Mouse (Mus musculus) embryonic facial prominence, embryonic 12.5 days (tissue): ENCODE data around the gene Cfap52. TPM values are rescaled to one million over a fixed set of nuclear protein-coding genes. Genes with fewer than 3 reads are reported as not detected.

Source experiments
- ATAC-seq: fragments of 200-750 bp; cut with Nextera tagmentation; 2 replicates; pipeline ENCODE4 v1.8.0; 2017; ENCODE audit not compliant: insufficient number of reproducible peaks, insufficient read depth, low FRiP score, low TSS enrichment
- H3K27ac ChIP-seq: fragments of 300-500 bp; sonication (generic); 2 replicates; pipeline ENCODE4 v1.5.1; 2016; ENCODE audit warnings: mild to moderate bottlenecking
- H3K27me3 ChIP-seq: fragments of 300-500 bp; sonication (generic); 2 replicates; pipeline ENCODE4 v1.6.1; 2016; ENCODE audit warnings: mild to moderate bottlenecking, moderate library complexity
- H3K36me3 ChIP-seq: fragments of 300-500 bp; sonication (generic); 2 replicates; pipeline ENCODE4 v1.6.1; 2016; ENCODE audit warnings: mild to moderate bottlenecking
- H3K4me1 ChIP-seq: fragments of 300-500 bp; sonication (generic); 2 replicates; pipeline ENCODE4 v1.6.1; 2016
- H3K4me2 ChIP-seq: fragments of 300-500 bp; sonication (generic); replicated peaks from 2 replicates; pipeline ENCODE4 v1.6.1; 2016; ENCODE audit warnings: mild to moderate bottlenecking, moderate library complexity
- H3K4me3 ChIP-seq: fragments of 300-500 bp; sonication (generic); 2 replicates; pipeline ENCODE4 v1.5.1; 2016; ENCODE audit warnings: mild to moderate bottlenecking
- H3K9ac ChIP-seq: fragments of 300-500 bp; sonication (generic); 2 replicates; pipeline ENCODE4 v1.6.1; 2016; ENCODE audit warnings: mild to moderate bottlenecking, moderate library complexity
- H3K9me3 ChIP-seq: fragments of 300-500 bp; sonication (generic); 2 replicates; pipeline ENCODE4 v1.6.1; 2016; ENCODE audit warnings: mild to moderate bottlenecking, moderate library complexity
- WGBS: fragments of 180-500 bp; shearing (Covaris S2); methylation state at CpG from one replicate; pipeline ENCODE4 v1.1.7; 2016; 5-methylcytosine and 5-hydroxymethylcytosine counted together
- polyA plus RNA-seq: library from polyadenylated mRNA; unstranded; fragments of >200 nt; fragmentation: Nextera tagmentation; extraction: Ambion mirVana; gene quantifications from 2 replicates; pipeline ENCODE4 v1.2.1, GENCODE M21; 2016

Gene Cfap52
- polyA plus RNA-seq, 1 experiment from 2014 or later, result 0.61 TPM

- no peak for ATAC-seq
- 87% methylated on average over 5 of the region's 5 CpGs for WGBS
- Histone ChIP-seq H3K9ac (no peak overlapping the region), H3K9me3 (no peaks in the 10 kb centered on the region), H3K4me2 (no peak overlapping the region), H3K36me3 (0 out of 2 replicates have a peak, but pooled peaks cover 8% of the 10 kb centered on the region), H3K27me3 (no peaks in the 10 kb centered on the region), H3K4me1 (no peaks in the 10 kb centered on the region), H3K4me3 (no peak overlapping the region), H3K27ac (no peak overlapping the region)
Measured at GRCm38 (mm10) chr11:67973225-67973624, 7.8 kb upstream of the Cfap52 start.

GRCm38 (mm10) chr11:67972606-67973005 lies 7.2 kb upstream of the Cfap52 start:
- Histone ChIP-seq H3K36me3 (0 out of 2 replicates have a peak, but pooled peaks cover 8% of the 10 kb centered on the region), H3K4me2 (no peak overlapping the region), H3K4me3 (no peak overlapping the region), H3K27me3 (no peaks in the 10 kb centered on the region), H3K4me1 (0 out of 2 replicates have a peak, but pooled peaks cover under 1% of the 10 kb centered on the region), H3K9me3 (no peaks in the 10 kb centered on the region), H3K9ac (no peak overlapping the region), H3K27ac (no peak overlapping the region)
- 62% methylated on average over 1 of the region's 1 CpGs for WGBS
- no peak for ATAC-seq

GRCm38 (mm10) chr11:67967831-67968230 lies 2.4 kb upstream of the Cfap52 start:
- WGBS, result 71% methylated on average over 11 of the region's 11 CpGs
- Histone ChIP-seq H3K27ac (no peak overlapping the region), H3K27me3 (no peaks in the 10 kb centered on the region), H3K9ac (no peak overlapping the region), H3K36me3 (0 out of 2 replicates have a peak, but pooled peaks cover 5% of the 10 kb centered on the region), H3K4me3 (no peak overlapping the region), H3K4me2 (no peak overlapping the region; the same call in 1 of the 2 replicates), H3K4me1 (peaks cover 13% of the 10 kb centered on the region), H3K9me3 (no peaks in the 10 kb centered on the region)
- ATAC-seq, result no peak

GRCm38 (mm10) chr11:67965905-67966878 lies 741 bp upstream of the Cfap52 start, which contains the start of gene Stx8:
Gene Stx8, plus strand, starts transcription at chr11:67966193.
- H3K27ac ChIP-seq, result peak within 1 kb of the TSS; percentile 50; the same call in 1 of the 2 replicates
- under 1% methylated on average over 28 of the region's 28 CpGs for WGBS
- H3K4me3 ChIP-seq, result peak within 1 kb of the TSS; percentile 88
- H3K9me3 ChIP-seq, result no peaks in the 10 kb centered on the region
- peaks cover 13% of the 10 kb centered on the region for H3K4me1 ChIP-seq
- 0 out of 2 replicates have a peak, but pooled peaks cover 2% of the 10 kb centered on the region for H3K36me3 ChIP-seq
- peak within 1 kb of the TSS; percentile 76 for H3K4me2 ChIP-seq
- ATAC-seq, result no peak; the same call in 1 of the 2 replicates
- peak within 1 kb of the TSS; percentile 75 for H3K9ac ChIP-seq
- H3K27me3 ChIP-seq, result no peaks in the 10 kb centered on the region

GRCm38 (mm10) chr11:67964110-67964509 lies 1.3 kb downstream of the Cfap52 start:
- no peak overlapping the region for H3K4me3 ChIP-seq
- H3K4me2 ChIP-seq, result no peak overlapping the region
- H3K9ac ChIP-seq, result no peak overlapping the region
- WGBS, result 76% methylated on average over 6 of the region's 6 CpGs
- H3K27ac ChIP-seq, result no peak overlapping the region
- no peaks in the 10 kb centered on the region for H3K9me3 ChIP-seq
- no peaks in the 10 kb centered on the region for H3K27me3 ChIP-seq
- no peaks in the 10 kb centered on the region for H3K36me3 ChIP-seq
- peaks cover 13% of the 10 kb centered on the region for H3K4me1 ChIP-seq
- ATAC-seq, result no peak

GRCm38 (mm10) chr11:67954413-67954812 lies 11.0 kb downstream of the Cfap52 start:
- no peaks in the 10 kb centered on the region for H3K9me3 ChIP-seq
- no peaks in the 10 kb centered on the region for H3K27me3 ChIP-seq
- ATAC-seq, result no peak
- no peaks in the 10 kb centered on the region for H3K4me1 ChIP-seq
- no peaks in the 10 kb centered on the region for H3K36me3 ChIP-seq
- no peak overlapping the region for H3K9ac ChIP-seq
- H3K4me2 ChIP-seq, result no peak overlapping the region
- no peak overlapping the region for H3K27ac ChIP-seq
- 81% methylated on average over 6 of the region's 6 CpGs for WGBS
- H3K4me3 ChIP-seq, result no peak overlapping the region

- no peaks in the 10 kb centered on the region for H3K9me3 ChIP-seq
- H3K4me1 ChIP-seq, result no peaks in the 10 kb centered on the region
- no peak overlapping the region for H3K27ac ChIP-seq
- ATAC-seq, result no peak
- 81% methylated on average over 5 of the region's 5 CpGs for WGBS
- H3K27me3 ChIP-seq, result no peaks in the 10 kb centered on the region
- no peak overlapping the region for H3K4me2 ChIP-seq
- H3K9ac ChIP-seq, result no peak overlapping the region
- H3K36me3 ChIP-seq, result no peaks in the 10 kb centered on the region
- H3K4me3 ChIP-seq, result no peak overlapping the region
Measured at GRCm38 (mm10) chr11:67953604-67954003, 11.8 kb downstream of the Cfap52 start.

- H3K4me3 ChIP-seq, result no peak overlapping the region
- no peak overlapping the region for H3K9ac ChIP-seq
- no peaks in the 10 kb centered on the region for H3K36me3 ChIP-seq
- no peaks in the 10 kb centered on the region for H3K27me3 ChIP-seq
- no peak overlapping the region for H3K27ac ChIP-seq
- no peak for ATAC-seq
- H3K9me3 ChIP-seq, result no peaks in the 10 kb centered on the region
- no peak overlapping the region for H3K4me2 ChIP-seq
- 83% methylated on average over 9 of the region's 9 CpGs for WGBS
- H3K4me1 ChIP-seq, result peaks cover 2% of the 10 kb centered on the region; the same call in 1 of the 2 replicates
Measured at GRCm38 (mm10) chr11:67949475-67949874, 16.0 kb downstream of the Cfap52 start.

GRCm38 (mm10) chr11:67948229-67948628 lies 17.2 kb downstream of the Cfap52 start:
- whole genome bisulfite sequencing, result 48% methylated on average over 3 of the region's 3 CpGs
- no peaks in the 10 kb centered on the region for H3K27me3 ChIP-seq
- no peak overlapping the region for H3K4me2 ChIP-seq
- no peak overlapping the region for H3K9ac ChIP-seq
- H3K36me3 ChIP-seq, result no peaks in the 10 kb centered on the region
- no peak overlapping the region for H3K27ac ChIP-seq
- peaks cover 2% of the 10 kb centered on the region; the same call in 1 of the 2 replicates for H3K4me1 ChIP-seq
- H3K4me3 ChIP-seq, result no peak overlapping the region
- H3K9me3 ChIP-seq, result no peaks in the 10 kb centered on the region
- no peak for ATAC-seq

GRCm38 (mm10) chr11:67932156-67932555 lies 33.3 kb downstream of the Cfap52 start:
- H3K27ac ChIP-seq, result no peak overlapping the region
- H3K27me3 ChIP-seq, result no peaks in the 10 kb centered on the region
- WGBS, result 91% methylated on average over 3 of the region's 3 CpGs

GRCm38 (mm10) chr11:67926348-67927055 lies 38.9 kb downstream of the Cfap52 start:
- Histone ChIP-seq H3K4me2 (no peak overlapping the region), H3K27me3 (peaks cover 7% of the 10 kb centered on the region), H3K36me3 (no peaks in the 10 kb centered on the region), H3K4me1 (peaks cover 5% of the 10 kb centered on the region; the same call in 1 of the 2 replicates), H3K9me3 (no peaks in the 10 kb centered on the region), H3K27ac (no peak overlapping the region), H3K9ac (no peak overlapping the region), H3K4me3 (no peak overlapping the region)
- ATAC-seq, result no peak
- WGBS, result 17% methylated on average over 10 of the region's 15 CpGs

More at GRCm38 (mm10) chr11:67932156-67932555, 33.3 kb downstream of the Cfap52 start:
- no peaks in the 10 kb centered on the region for H3K36me3 ChIP-seq
- no peak for ATAC-seq
- H3K4me2 ChIP-seq, result no peak overlapping the region
- H3K9me3 ChIP-seq, result no peaks in the 10 kb centered on the region
- no peak overlapping the region for H3K4me3 ChIP-seq
- H3K9ac ChIP-seq, result no peak overlapping the region
- H3K4me1 ChIP-seq, result no peaks in the 10 kb centered on the region
